Mouse (Mus musculus) thymus, adult 2 months (tissue): ENCODE results near the gene Pir.

Experiments
- CTCF ChIP-seq: fragments of 200-500 bp; IDR thresholded peaks from 2 replicates; pipeline ENCODE4 v1.5.1; 2012; ENCODE audit warnings: mild to moderate bottlenecking, control low read depth, low read length, moderate library complexity, borderline replicate concordance; ENCODE audit not compliant: control insufficient read depth, poor library complexity, insufficient read depth; ENCODE audit errors: extremely low read depth
- POLR2A ChIP-seq: fragments of 200-500 bp; IDR thresholded peaks from 2 replicates; pipeline ENCODE4 v1.6.1; 2012; ENCODE audit warnings: mild to moderate bottlenecking, low read length, control low read depth, moderate library complexity; ENCODE audit not compliant: control insufficient read depth, poor library complexity, insufficient read depth; ENCODE audit errors: extremely low read depth

- TF ChIP-seq POLR2A (peak; percentile 52; the same call in 1 of the 2 replicates), CTCF (peak; percentile 60; the same call in 1 of the 2 replicates)
These were observed 150.3 kb downstream of the Pir start, which contains the start of gene Piga for GRCm38 (mm10) chrX:164419471-164419939.
